Mouse (Mus musculus) liver, embryonic 15.5 days (tissue): ENCODE data around the gene Sod2. TPM values are rescaled to one million over a fixed set of nuclear protein-coding genes. Genes with fewer than 3 reads are reported as not detected.

Experiments
- polyA plus RNA-seq: library from polyadenylated mRNA; unstranded; fragments of >200 nt; fragmentation: Nextera tagmentation; extraction: Ambion mirVana; gene quantifications from 2 replicates; pipeline ENCODE4 v1.2.1, GENCODE M21; 2015

The Sod2 gene
- polyA plus RNA-seq, 1 experiment from 2014 or later: 113 TPM

Other genes with a start within 250 kb of the Sod2 start
- gene Igf2r, start 237.2 kb upstream of the Sod2 start, polyA plus RNA-seq: 13.0 and 15.6 TPM in 2 replicates
- 0.17 and 0.33 TPM in 2 replicates for gene Mas1, start 138.7 kb upstream of the Sod2 start, polyA plus RNA-seq
- gene Mrgprh, start 130.8 kb upstream of the Sod2 start, polyA plus RNA-seq: not detected in 2 replicates
- gene Pnldc1, start 96.6 kb upstream of the Sod2 start, polyA plus RNA-seq: 0.40 and 0.45 TPM in 2 replicates
- 185 and 211 TPM in 2 replicates for gene Tcp1, start 91.1 kb upstream of the Sod2 start, polyA plus RNA-seq
- 86.0 and 95.2 TPM in 2 replicates for gene Mrpl18, start 90.5 kb upstream of the Sod2 start, polyA plus RNA-seq
- 10.0 and 13.2 TPM in 2 replicates for gene Acat3, start 66.2 kb upstream of the Sod2 start, polyA plus RNA-seq
- 93.7 and 101 TPM in 2 replicates for gene Acat2, start 46.1 kb upstream of the Sod2 start, polyA plus RNA-seq
- gene Wtap, start 12.7 kb upstream of the Sod2 start, polyA plus RNA-seq: 37.1 and 41.9 TPM in 2 replicates
- not detected in 2 replicates for gene Gpr31b, start 45.5 kb downstream of the Sod2 start, polyA plus RNA-seq
- gene Tcp10b, start 54.3 kb downstream of the Sod2 start, polyA plus RNA-seq: not detected in 2 replicates
- gene Unc93a, start 125.0 kb downstream of the Sod2 start, polyA plus RNA-seq: not detected in 2 replicates
- gene Smok2a, start 214.3 kb downstream of the Sod2 start, polyA plus RNA-seq: not detected in 2 replicates
- not detected in 2 replicates for gene Smok2b, start 223.4 kb downstream of the Sod2 start, polyA plus RNA-seq